Mouse (Mus musculus): ENCODE data around the gene Drg2. TPM values are rescaled to one million over a fixed set of nuclear protein-coding genes. Genes with fewer than 3 reads are reported as not detected.
"Not testable (repeated sequence)": the region's sequence is repeated elsewhere in the genome, so short reads cannot be mapped to it uniquely, and the experiment has no call there.

Drg2 gene
- polyA plus RNA-seq, 1 experiment from 2014 or later, result 86.5 TPM

DNA sequence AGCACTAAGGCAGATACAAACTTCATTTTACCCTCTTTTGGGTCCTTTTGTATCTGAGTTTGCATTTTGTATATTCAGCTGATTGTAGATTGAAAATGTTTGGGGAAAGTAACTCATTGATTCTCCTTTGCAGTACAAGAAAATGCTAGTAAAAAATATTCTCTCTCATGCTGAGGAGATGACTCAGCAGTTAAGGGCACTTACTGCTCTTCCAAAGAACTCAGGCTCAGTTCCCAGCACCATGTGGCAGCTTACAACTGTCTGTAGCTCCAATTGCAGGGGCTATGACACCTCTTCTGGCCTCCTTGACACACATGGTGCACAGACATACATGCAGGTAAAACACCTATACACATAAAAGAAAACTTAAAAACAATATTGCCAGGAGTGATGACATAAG, 20.9 kb upstream of the Drg2 start:
- Histone ChIP-seq H3K27me3 (no peaks in the 10 kb centered on the region), H3K9me3 (no peaks in the 10 kb centered on the region), H3K27ac (no peak overlapping the region), H3K4me3 (no peak overlapping the region), H3K36me3 (peaks cover 74% of the 10 kb centered on the region), H3K4me1 (replicated peaks) (no peaks in the 10 kb centered on the region), H3K4me2 (no peak overlapping the region), H3K9ac (no peak overlapping the region)
- ATAC-seq (ENCODE audit: low FRiP score), result no peak

DNA sequence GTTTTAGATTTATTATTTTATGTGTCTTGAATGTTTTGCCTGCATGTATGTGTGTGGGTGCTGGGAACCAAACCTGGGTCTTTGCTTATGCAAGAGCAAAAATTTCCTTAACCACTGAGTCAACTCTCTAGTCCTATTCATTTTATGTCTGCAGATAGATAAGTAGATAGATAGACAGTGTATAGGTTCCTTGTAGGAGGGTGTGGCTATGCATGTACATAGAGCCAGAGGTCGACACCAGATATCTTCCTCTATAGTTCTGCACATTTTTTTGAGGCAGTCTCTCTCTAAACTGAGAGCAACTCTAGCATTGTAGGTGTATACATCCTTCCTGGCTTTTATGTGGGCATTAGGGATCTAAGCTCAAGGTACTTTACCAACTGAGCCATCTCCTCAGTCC, 19.3 kb upstream of the Drg2 start:
- peaks cover 72% of the 10 kb centered on the region for H3K36me3 ChIP-seq
- no peaks in the 10 kb centered on the region for H3K9me3 ChIP-seq
- no peaks in the 10 kb centered on the region for H3K4me1 ChIP-seq (replicated peaks)
- no peak overlapping the region for H3K4me2 ChIP-seq
- no peaks in the 10 kb centered on the region for H3K27me3 ChIP-seq
- H3K27ac ChIP-seq, result no peak overlapping the region
- no peak overlapping the region for H3K4me3 ChIP-seq
- ATAC-seq (ENCODE audit: low FRiP score), result no peak
- no peak overlapping the region for H3K9ac ChIP-seq
- 96% methylated on average over 1 of the region's 1 CpGs for WGBS

DNA sequence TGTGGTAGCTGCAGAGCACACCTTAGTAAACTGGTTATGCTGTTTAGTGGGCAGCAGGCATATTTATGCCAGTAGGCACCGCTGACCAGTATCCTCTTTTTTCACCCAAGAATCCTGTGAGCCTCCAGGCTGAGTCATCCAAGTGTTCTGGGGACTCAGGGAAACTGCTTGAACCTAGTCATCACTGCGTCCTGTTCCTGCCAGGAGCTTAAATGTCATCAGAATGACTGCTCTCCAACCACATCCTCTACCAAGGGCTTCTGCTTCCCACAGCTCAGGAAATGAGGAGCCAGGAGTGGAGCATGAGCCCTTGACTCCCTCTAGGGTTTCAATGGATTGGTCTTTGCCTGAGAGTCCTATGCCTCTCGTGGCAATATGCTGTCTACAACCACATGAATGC, 17.8 kb upstream of the Drg2 start:
- Histone ChIP-seq H3K4me1 (replicated peaks) (no peaks in the 10 kb centered on the region), H3K9me3 (no peaks in the 10 kb centered on the region), H3K4me2 (no peak overlapping the region), H3K27ac (no peak overlapping the region), H3K27me3 (no peaks in the 10 kb centered on the region), H3K4me3 (no peak overlapping the region), H3K36me3 (peaks cover 76% of the 10 kb centered on the region), H3K9ac (no peak overlapping the region)
- ATAC-seq (ENCODE audit: low FRiP score), result no peak
- WGBS, result 95% methylated on average over 3 of the region's 3 CpGs

DNA sequence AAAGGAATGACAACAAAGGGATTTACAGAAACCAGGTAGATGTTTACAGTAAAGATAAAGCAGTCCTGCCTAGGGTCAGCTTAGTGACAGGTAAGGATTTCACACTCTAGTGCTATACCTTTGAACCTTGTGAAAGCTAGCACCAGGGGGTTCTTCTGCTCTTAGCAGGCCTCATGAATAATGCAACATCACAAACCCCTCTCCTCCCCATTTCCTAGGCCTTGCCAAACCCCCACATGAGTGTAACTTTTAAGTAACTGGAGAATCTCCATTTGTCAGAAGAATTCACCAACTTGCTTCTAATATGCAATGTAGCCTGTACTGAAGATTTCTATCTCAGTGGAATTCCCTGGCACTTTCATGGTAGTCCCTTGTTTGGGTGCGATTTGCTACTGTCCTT, 14.8 kb upstream of the Drg2 start:
- not testable (repeated sequence) for H3K4me1 ChIP-seq (replicated peaks); H3K27ac ChIP-seq; H3K4me3 ChIP-seq; H3K4me2 ChIP-seq; H3K9me3 ChIP-seq; H3K9ac ChIP-seq; ATAC-seq (ENCODE audit: low FRiP score); H3K27me3 ChIP-seq
- H3K36me3 ChIP-seq, result peaks cover 79% of the 10 kb centered on the region
- 22% methylated on average over 1 of the region's 1 CpGs for WGBS

DNA sequence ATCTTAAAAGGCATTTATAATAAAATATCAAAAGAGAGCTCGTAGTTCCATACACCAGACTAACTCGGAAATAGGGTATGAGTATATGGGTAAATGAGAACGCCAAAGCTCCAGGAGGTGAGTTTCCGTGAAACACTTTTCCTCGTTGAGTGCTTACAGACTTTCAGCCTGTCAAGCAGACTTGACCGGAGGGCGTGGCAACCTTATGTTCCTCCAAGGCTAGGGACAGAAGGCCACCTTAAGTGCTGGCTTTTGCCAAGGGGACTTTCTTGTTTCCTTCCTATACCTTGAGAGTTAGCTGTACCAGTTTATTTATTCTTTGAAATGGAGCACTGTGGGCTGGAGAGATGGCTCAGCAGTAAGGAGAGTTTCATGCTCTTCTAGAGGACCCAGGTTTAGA, 14.2 kb upstream of the Drg2 start:
- H3K27me3 ChIP-seq, result no peaks in the 10 kb centered on the region
- no peak overlapping the region for H3K9ac ChIP-seq
- H3K9me3 ChIP-seq, result no peaks in the 10 kb centered on the region
- no peak overlapping the region for H3K4me2 ChIP-seq
- no peak for ATAC-seq (ENCODE audit: low FRiP score)
- H3K4me1 ChIP-seq (replicated peaks), result no peaks in the 10 kb centered on the region
- no peak overlapping the region for H3K4me3 ChIP-seq
- H3K36me3 ChIP-seq, result peaks cover 74% of the 10 kb centered on the region
- 43% methylated on average over 7 of the region's 7 CpGs for WGBS
- H3K27ac ChIP-seq, result no peak overlapping the region

DNA sequence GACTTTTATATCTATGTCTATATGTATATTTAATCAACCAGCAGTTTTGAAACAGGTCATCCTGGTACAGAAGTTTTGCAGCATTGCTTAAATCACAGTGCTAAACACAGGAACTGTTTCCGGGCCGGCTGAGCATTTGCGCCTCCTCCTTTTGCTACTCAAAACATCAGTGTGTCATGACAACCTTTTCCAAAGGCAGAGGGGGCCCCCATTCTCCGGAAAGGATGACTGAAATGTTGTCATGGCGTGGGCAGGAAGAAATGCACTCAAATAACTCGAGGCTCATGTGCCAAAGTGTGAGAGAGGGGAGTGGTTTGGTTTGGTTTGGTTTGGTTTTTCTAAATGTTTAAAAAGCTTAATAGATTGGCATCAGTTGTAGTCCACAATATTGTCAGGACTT, 11.5 kb upstream of the Drg2 start:
- WGBS, result 90% methylated on average over 6 of the region's 6 CpGs

DNA sequence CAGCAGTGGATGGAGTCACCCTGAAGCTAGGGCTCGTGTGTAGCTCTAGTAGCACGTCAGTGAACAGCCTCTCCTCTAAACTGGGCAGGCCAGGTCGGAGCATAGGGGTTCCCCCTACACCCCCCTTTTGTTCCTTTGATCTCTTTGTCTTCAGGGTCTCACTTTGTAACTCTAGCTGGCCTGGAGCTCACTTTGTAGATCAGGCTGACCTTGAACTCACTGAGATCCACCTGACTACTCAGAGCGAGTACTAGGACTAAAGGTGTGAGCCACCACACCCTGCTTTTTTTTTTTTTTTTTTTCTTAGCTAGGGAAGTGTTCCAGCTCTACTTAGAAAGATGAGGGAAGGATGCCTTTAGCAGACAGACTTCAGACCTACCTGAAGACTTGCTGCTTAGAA, 10.4 kb upstream of the Drg2 start:
- H3K9ac ChIP-seq, result no peak overlapping the region
- ATAC-seq (ENCODE audit: low FRiP score), result no peak
- 79% methylated on average over 4 of the region's 4 CpGs for WGBS

More for the DNA sequence above, 11.5 kb upstream of the Drg2 start:
- Histone ChIP-seq H3K4me2 (no peak overlapping the region), H3K27ac (no peak overlapping the region), H3K4me1 (replicated peaks) (no peaks in the 10 kb centered on the region), H3K27me3 (no peaks in the 10 kb centered on the region), H3K36me3 (peaks cover 54% of the 10 kb centered on the region), H3K9me3 (no peaks in the 10 kb centered on the region), H3K9ac (no peak overlapping the region), H3K4me3 (no peak overlapping the region)
- ATAC-seq (ENCODE audit: low FRiP score), result no peak

DNA sequence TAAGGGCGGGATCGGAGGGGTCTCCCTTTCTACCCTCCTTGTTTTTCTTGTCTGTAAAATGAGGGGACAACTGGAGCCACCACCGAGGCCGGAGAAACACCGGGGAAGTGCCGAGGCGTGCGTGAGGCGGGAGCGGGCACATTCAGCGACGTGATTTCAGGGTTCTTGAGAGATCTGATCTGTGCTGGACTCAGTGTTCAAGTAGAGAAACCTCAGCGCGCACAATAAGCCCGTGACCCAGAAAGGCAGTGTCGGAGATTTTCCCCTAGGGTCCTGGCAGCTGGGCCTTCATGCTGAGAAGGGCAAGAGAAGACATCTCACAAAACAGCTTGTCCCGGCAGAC, 325 bp downstream of the Drg2 start:
- peak; percentile 64; the same call in 1 of the 2 replicates for ATAC-seq (ENCODE audit: low FRiP score)
- Histone ChIP-seq H3K27ac (peak overlapping the region; percentile 82), H3K4me2 (peak overlapping the region; percentile 80), H3K4me1 (replicated peaks) (peaks cover 25% of the 10 kb centered on the region), H3K27me3 (no peaks in the 10 kb centered on the region), H3K4me3 (peak overlapping the region; percentile 76), H3K36me3 (peaks cover 36% of the 10 kb centered on the region), H3K9me3 (no peaks in the 10 kb centered on the region), H3K9ac (peak overlapping the region; percentile 92)
- under 1% methylated on average over 17 of the region's 17 CpGs for WGBS

More for the DNA sequence above, 10.4 kb upstream of the Drg2 start:
- Histone ChIP-seq H3K4me3 (no peak overlapping the region), H3K9me3 (no peaks in the 10 kb centered on the region), H3K4me2 (no peak overlapping the region), H3K36me3 (peaks cover 44% of the 10 kb centered on the region), H3K27me3 (no peaks in the 10 kb centered on the region), H3K4me1 (replicated peaks) (no peaks in the 10 kb centered on the region), H3K27ac (no peak overlapping the region)

DNA sequence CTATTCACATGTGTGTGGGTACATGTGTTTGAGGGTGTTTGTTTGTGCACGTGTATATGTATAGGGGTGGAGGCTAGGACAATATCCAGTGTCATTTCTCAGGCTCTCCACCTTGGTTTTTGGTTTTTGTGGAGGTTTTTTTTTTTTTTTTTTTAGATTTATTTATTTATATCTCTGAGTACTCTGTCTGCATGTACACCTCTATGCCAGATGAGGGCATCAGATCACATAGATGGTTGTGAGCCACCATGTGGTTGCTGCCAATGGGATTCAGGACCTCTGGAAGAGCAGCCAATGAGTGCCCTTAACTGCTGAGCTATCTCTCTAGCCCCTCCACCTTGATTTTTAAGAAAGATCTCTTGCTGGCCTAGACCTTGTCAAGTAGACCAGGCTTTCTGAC, 3.6 kb downstream of the Drg2 start:
- ATAC-seq (ENCODE audit: low FRiP score), result no peak
- 89% methylated on average over 1 of the region's 1 CpGs for WGBS
- Histone ChIP-seq H3K4me1 (replicated peaks) (peaks cover 25% of the 10 kb centered on the region), H3K36me3 (peaks cover 68% of the 10 kb centered on the region), H3K4me2 (no peak overlapping the region), H3K9ac (no peak overlapping the region), H3K27me3 (no peaks in the 10 kb centered on the region), H3K27ac (no peak overlapping the region), H3K4me3 (no peak overlapping the region), H3K9me3 (no peaks in the 10 kb centered on the region)

DNA sequence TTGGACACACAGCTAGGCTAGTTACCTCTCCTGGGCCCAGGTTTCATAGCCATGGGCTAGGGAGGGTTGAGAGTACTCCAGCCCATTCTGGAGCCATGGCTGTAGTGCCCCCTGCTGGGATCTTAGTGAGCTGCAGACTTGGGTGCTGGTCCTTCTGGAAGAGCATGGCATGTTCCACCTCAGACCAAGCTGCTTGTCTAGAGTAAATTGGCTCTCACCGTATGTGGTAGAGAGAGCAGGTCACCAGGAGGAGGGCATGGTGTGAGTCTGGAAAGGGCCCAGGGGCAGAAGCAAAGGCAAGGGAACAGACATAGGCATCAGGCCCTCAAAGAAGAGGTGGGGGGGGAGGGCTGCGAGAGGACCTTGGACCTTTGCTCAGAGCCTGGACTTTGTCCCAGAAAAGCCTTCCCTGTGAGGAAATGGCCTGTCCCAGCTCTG, 11.6 kb downstream of the Drg2 start:
- no peaks in the 10 kb centered on the region for H3K4me1 ChIP-seq (replicated peaks)
- 93% methylated on average over 2 of the region's 2 CpGs for WGBS
- peaks cover 97% of the 10 kb centered on the region for H3K36me3 ChIP-seq
- H3K9me3 ChIP-seq, result no peaks in the 10 kb centered on the region
- H3K27ac ChIP-seq, result no peak overlapping the region
- no peak overlapping the region for H3K9ac ChIP-seq
- H3K27me3 ChIP-seq, result no peaks in the 10 kb centered on the region
- ATAC-seq (ENCODE audit: low FRiP score), result no peak
- H3K4me2 ChIP-seq, result no peak overlapping the region
- H3K4me3 ChIP-seq, result no peak overlapping the region

DNA sequence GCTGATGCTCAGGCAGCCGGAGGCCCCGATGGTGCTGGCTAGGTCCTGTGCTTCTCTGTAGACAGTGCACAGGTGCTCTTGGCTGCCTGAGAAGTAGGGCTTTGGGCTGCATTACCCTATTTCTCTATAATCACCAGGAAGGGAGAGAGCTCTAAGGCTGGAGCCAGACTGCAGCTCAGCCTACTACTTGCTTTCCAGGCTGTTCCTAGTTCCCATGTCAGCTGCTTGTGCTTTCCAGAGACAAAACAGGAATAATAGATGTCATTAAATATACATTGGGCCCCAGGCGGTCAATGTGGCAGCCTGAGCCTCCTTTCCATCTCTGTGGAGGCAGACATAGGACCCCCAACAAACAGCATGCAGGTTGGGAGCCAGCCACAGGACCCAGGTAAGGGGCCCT, 14.6 kb downstream of the Drg2 start, which contains the start of gene Myo15:
Gene Myo15, plus strand, starts transcription at position 301 of the 400 bp plus-strand sequence.
- no peak for ATAC-seq (ENCODE audit: low FRiP score)
- Histone ChIP-seq H3K36me3 (peaks cover 66% of the 10 kb centered on the region), H3K4me1 (replicated peaks) (no peaks in the 10 kb centered on the region), H3K9me3 (no peaks in the 10 kb centered on the region), H3K27ac (no peak within 1 kb of the TSS), H3K9ac (no peak within 1 kb of the TSS), H3K4me2 (no peak within 1 kb of the TSS), H3K4me3 (no peak within 1 kb of the TSS), H3K27me3 (no peaks in the 10 kb centered on the region)
- WGBS, result 87% methylated on average over 3 of the region's 3 CpGs

DNA sequence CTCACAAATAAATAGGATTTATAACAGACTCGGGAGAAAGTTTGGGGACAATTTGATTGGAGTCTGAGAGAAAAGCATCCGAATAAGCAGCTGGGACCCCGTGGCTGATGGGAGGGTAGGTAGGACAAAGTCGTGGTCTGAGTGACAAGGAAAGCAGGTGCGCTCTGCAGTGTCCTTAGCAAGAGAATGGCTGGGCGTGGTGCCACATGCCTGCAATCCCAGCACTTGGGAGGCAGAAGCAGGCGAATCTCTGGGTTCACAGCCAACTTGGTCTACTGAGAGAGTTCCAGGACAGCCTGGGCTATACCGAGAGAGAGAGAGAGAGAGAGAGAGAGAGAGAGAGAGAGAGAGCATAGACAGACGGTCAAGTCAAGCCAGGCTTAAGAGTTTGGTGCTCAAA, 16.4 kb downstream of the Drg2 start:
- no peaks in the 10 kb centered on the region for H3K27me3 ChIP-seq
- no peaks in the 10 kb centered on the region for H3K4me1 ChIP-seq (replicated peaks)
- H3K4me3 ChIP-seq, result no peak overlapping the region
- WGBS, result 88% methylated on average over 9 of the region's 9 CpGs
- H3K36me3 ChIP-seq, result peaks cover 49% of the 10 kb centered on the region
- no peak overlapping the region for H3K9ac ChIP-seq
- H3K27ac ChIP-seq, result no peak overlapping the region
- ATAC-seq (ENCODE audit: low FRiP score), result no peak
- no peaks in the 10 kb centered on the region for H3K9me3 ChIP-seq
- no peak overlapping the region for H3K4me2 ChIP-seq

DNA sequence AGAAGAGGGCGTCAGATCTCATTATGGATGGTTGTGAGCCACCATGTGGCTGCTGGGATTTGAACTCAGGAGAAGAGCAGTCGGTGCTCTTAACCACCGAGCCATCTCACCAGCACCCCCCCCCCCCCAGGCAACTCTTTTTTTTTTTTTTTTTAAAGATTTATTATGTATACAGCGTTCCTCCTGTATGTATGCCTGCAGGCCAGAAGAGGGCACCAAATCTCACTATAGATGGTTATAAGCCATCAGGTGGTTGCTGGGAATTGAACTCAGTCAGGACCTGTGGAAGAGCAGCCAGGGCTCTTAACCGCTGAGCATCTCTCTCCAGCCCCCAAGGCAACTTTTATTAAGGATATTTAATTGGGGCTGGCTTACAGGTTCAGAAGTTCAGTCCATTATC, 20.1 kb downstream of the Drg2 start:
- no peaks in the 10 kb centered on the region for H3K9me3 ChIP-seq
- no peak overlapping the region for H3K9ac ChIP-seq
- WGBS, result 87% methylated on average over 5 of the region's 5 CpGs
- H3K36me3 ChIP-seq, result peaks cover 13% of the 10 kb centered on the region
- ATAC-seq (ENCODE audit: low FRiP score), result no peak
- H3K4me2 ChIP-seq, result no peak overlapping the region
- no peaks in the 10 kb centered on the region for H3K4me1 ChIP-seq (replicated peaks)
- H3K4me3 ChIP-seq, result no peak overlapping the region
- no peak overlapping the region for H3K27ac ChIP-seq
- no peaks in the 10 kb centered on the region for H3K27me3 ChIP-seq

Measured in hindbrain, embryonic 13.5 days (tissue).